Mouse (Mus musculus): ENCODE data around the gene Eps8. TPM values are rescaled to one million over a fixed set of nuclear protein-coding genes. Genes with fewer than 3 reads are reported as not detected.
"Not testable (repeated sequence)": the region's sequence is repeated elsewhere in the genome, so short reads cannot be mapped to it uniquely, and the experiment has no call there.

Gene Eps8
- polyA plus RNA-seq, 1 experiment from 2014 or later, result 16.2 TPM

DNA sequence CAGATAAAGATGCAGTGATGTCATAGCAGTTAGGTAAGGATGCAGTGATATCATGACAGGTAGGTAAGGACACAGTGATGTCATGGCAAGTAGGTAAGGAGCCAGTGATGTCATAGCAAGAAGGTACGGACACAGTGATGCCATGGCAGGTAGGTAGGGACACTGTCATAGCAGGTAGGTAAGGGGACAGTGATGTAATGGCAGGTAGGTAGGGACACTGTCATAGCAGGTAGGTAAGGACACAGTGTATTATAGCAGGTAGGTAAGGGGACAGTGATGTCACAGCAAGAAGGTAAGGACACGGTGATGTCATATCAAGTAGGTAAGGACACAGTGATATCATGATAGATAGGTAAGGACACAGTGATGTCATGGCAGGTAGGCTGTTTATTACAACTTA is 158.1 kb downstream of the Eps8 start:
- no peaks in the 10 kb centered on the region for H3K9me3 ChIP-seq (replicated peaks)
- 97% methylated on average over 2 of the region's 2 CpGs for WGBS
- H3K4me1 ChIP-seq (replicated peaks), result peaks cover 5% of the 10 kb centered on the region
- no peak for ATAC-seq (ENCODE audit: insufficient number of reproducible peaks, low FRiP score)
- no peaks in the 10 kb centered on the region for H3K27me3 ChIP-seq (replicated peaks)
- no peak overlapping the region for H3K4me2 ChIP-seq
- 0 out of 2 replicates have a peak, but pooled peaks cover 3% of the 10 kb centered on the region for H3K36me3 ChIP-seq
- no peak overlapping the region for H3K9ac ChIP-seq
- no peak overlapping the region for H3K27ac ChIP-seq (ENCODE audit: poor library complexity, severe bottlenecking)
- no peak overlapping the region for H3K4me3 ChIP-seq

DNA sequence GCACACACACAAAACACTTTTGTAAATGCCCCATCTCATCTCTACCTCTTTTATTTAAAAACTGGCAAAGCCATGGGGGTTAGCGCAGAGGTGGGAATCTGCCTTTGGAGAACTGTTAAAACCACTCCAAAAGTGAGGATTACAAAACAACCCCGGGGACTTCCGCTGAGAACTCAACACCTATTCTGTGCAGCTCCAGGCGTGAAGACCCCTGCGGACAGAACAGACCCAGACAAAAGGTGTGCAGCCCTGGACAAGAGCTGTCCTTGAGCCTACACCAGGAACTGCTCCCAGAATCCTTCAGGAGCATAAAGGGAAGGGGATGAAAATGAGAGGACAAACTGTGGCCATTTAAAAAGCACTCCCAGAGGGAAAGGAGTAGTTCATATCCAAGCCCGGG is 159.4 kb downstream of the Eps8 start:
- 0 out of 2 replicates have a peak, but pooled peaks cover 2% of the 10 kb centered on the region for H3K36me3 ChIP-seq
- no peak overlapping the region for H3K4me3 ChIP-seq
- H3K9me3 ChIP-seq (replicated peaks), result no peaks in the 10 kb centered on the region
- H3K9ac ChIP-seq, result no peak overlapping the region
- H3K27ac ChIP-seq (ENCODE audit: poor library complexity, severe bottlenecking), result no peak overlapping the region
- ATAC-seq (ENCODE audit: insufficient number of reproducible peaks, low FRiP score), result no peak
- no peak overlapping the region for H3K4me2 ChIP-seq
- H3K4me1 ChIP-seq (replicated peaks), result peaks cover 5% of the 10 kb centered on the region
- 58% methylated on average over 6 of the region's 6 CpGs for WGBS
- no peaks in the 10 kb centered on the region for H3K27me3 ChIP-seq (replicated peaks)

DNA sequence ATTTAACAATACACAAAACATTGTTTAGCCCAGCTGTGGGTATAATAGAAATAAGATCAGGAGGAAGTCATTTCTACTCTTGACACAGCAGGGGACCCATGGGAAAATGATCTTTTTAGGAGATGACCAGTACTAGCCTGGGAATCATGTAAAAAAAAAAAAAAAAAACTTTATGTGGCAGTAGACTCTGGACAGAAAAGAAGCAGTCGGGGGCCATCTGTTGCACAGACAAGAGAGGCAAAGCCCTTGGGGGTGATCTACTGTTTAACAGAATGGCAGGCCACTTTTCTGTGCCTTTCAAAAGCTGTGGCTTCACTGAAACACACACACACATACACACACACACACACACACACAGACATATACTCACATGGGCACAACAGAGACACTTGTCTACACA is 159.9 kb downstream of the Eps8 start:
- Histone ChIP-seq H3K27ac (ENCODE audit: poor library complexity, severe bottlenecking) (no peak overlapping the region), H3K4me3 (no peak overlapping the region), H3K4me1 (replicated peaks) (peaks cover 5% of the 10 kb centered on the region), H3K9ac (no peak overlapping the region), H3K4me2 (no peak overlapping the region), H3K9me3 (replicated peaks) (no peaks in the 10 kb centered on the region), H3K36me3 (0 out of 2 replicates have a peak, but pooled peaks cover 3% of the 10 kb centered on the region), H3K27me3 (replicated peaks) (no peaks in the 10 kb centered on the region)
- 80% methylated on average over 1 of the region's 1 CpGs for WGBS
- ATAC-seq (ENCODE audit: insufficient number of reproducible peaks, low FRiP score), result no peak

DNA sequence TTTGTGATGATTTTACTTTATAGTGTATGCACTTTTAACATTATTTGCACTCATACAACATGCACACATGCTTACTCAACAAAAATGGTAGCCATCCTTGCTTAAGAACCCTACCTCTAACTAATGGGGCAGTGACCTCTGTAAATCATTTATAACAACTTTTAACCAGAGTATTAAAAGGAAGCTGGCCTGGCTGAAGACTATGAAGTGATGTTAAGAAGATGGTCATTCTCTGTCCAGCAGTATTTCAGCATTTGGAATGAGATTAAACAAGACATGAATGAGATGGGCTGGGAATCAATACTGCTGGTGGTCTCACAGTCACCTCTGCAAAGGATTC is 160.6 kb downstream of the Eps8 start:
- Histone ChIP-seq H3K4me3 (no peak overlapping the region), H3K4me2 (no peak overlapping the region), H3K9ac (no peak overlapping the region), H3K4me1 (replicated peaks) (peaks cover 5% of the 10 kb centered on the region), H3K36me3 (0 out of 2 replicates have a peak, but pooled peaks cover 7% of the 10 kb centered on the region), H3K27me3 (replicated peaks) (no peaks in the 10 kb centered on the region), H3K27ac (ENCODE audit: poor library complexity, severe bottlenecking) (no peak overlapping the region), H3K9me3 (replicated peaks) (no peaks in the 10 kb centered on the region)
- ATAC-seq (ENCODE audit: insufficient number of reproducible peaks, low FRiP score), result no peak

DNA sequence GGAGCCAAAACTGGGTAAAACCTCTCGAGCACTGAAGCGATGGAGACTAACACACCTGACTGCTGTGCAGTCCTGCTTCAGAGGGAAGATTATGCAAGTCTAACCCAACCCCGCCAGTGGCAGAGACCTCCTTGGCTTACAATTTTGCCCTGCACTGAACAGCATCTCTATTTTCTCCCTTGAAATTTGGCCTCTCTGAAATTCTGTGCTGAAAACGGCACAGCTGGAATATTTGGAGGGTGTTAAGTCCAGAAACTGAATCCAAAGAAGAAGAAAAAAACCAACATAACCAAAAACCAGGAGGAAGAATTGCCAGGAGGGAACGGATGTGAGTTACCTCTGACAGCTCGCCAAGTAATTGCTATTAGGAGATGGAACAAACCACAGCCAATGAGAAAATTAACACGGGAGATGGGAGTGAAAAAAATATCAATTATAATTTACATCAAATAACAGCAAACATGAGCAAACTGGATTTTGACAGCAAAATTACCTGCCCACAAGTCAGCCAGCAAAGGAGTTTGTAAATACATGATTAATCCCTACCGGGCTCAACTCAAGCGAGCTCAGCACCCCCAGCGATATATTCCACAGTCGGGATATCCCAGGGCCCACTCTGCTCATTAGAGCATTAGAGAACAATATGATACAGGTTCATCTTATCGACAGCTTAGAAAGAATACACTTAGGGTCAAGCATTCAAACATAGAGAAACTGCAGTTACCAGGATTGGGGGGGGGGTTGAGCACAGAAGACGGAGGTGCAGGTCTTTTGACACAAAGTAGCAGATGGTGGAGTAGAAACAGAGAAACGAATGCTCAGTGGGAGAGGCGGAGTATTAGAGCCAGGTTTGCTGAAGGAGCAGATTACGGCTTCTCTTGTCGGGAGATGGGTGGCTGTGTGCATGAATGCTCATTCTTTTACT is 161.2 kb downstream of the Eps8 start:
- ATAC-seq (ENCODE audit: insufficient number of reproducible peaks, low FRiP score), result no peak
- Histone ChIP-seq H3K4me1 (replicated peaks) (peaks cover 4% of the 10 kb centered on the region), H3K27me3 (replicated peaks) (no peaks in the 10 kb centered on the region), H3K4me2 (no peak overlapping the region), H3K4me3 (no peak overlapping the region), H3K9ac (no peak overlapping the region), H3K27ac (ENCODE audit: poor library complexity, severe bottlenecking) (no peak overlapping the region), H3K36me3 (0 out of 2 replicates have a peak, but pooled peaks cover 7% of the 10 kb centered on the region), H3K9me3 (replicated peaks) (no peaks in the 10 kb centered on the region)
- WGBS, result 81% methylated on average over 17 of the region's 17 CpGs

DNA sequence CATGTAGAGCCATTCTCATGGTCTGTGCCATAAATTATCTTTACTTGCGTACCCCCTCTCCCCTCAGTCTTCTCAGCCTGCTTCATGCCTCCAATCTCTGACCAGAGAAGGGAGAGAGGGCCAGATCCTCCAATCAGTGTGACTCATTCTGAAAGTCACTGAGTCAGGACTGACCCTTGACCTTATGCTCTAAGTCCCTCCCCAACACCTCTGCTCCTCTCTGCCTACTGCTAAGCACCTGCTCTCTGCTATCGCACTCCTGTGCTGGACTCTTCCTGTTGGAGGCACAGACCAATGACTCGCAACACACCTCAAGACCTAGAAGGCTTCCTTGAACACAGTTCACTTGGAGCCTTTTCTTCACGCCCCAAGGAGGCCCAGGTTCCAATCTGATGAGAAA is 162.1 kb downstream of the Eps8 start:
- Histone ChIP-seq H3K4me3 (no peak overlapping the region), H3K4me2 (no peak overlapping the region), H3K27me3 (replicated peaks) (no peaks in the 10 kb centered on the region), H3K36me3 (0 out of 2 replicates have a peak, but pooled peaks cover 7% of the 10 kb centered on the region), H3K9me3 (replicated peaks) (no peaks in the 10 kb centered on the region), H3K4me1 (replicated peaks) (peaks cover 2% of the 10 kb centered on the region), H3K27ac (ENCODE audit: poor library complexity, severe bottlenecking) (no peak overlapping the region), H3K9ac (no peak overlapping the region)
- WGBS, result 81% methylated on average over 4 of the region's 4 CpGs
- no peak for ATAC-seq (ENCODE audit: insufficient number of reproducible peaks, low FRiP score)

DNA sequence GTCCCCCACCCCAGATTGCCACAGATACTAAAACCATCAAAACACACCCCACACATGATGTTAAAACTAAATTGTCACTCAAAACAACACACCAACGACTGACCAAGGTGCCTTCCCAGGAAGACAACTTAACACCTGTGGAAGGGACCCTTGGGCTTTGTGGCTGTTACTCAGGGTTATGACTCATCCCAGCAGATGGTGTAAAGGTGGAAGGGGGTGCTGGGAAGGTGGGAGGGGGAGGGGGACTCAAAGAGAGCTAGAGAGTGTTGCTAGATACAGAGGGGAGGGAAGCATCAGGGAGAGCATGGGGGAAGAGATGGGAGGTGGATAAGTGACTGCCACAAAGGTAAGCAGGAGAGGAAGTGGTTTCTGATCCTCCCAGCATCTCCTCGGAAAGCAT is 163.0 kb downstream of the Eps8 start:
- Histone ChIP-seq H3K9me3 (replicated peaks) (no peaks in the 10 kb centered on the region), H3K4me1 (replicated peaks) (0 out of 2 replicates have a peak, but pooled peaks cover 3% of the 10 kb centered on the region), H3K27me3 (replicated peaks) (no peaks in the 10 kb centered on the region), H3K9ac (no peak overlapping the region), H3K36me3 (0 out of 2 replicates have a peak, but pooled peaks cover 7% of the 10 kb centered on the region), H3K4me3 (no peak overlapping the region), H3K27ac (ENCODE audit: poor library complexity, severe bottlenecking) (no peak overlapping the region), H3K4me2 (no peak overlapping the region)
- 47% methylated on average over 2 of the region's 2 CpGs for WGBS
- no peak for ATAC-seq (ENCODE audit: insufficient number of reproducible peaks, low FRiP score)

DNA sequence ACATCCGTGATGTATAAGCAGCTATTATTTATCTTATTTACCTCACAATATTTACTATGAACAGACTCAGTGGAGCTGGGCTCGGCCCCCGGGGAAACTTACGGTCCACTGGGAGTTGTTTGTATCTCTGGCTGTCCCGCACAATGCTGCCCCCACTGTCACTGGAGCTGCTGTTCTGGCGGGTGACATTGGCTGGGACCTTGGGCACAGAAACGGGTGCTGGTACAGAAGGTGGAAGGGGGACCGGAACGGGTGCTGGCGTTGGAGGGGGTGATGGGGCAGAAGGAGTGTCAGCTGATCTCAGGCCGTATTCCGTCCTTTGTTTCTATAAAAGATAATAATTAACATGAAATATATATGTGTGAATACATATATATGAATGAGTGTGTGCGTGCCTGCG is 164.6 kb downstream of the Eps8 start:
- 89% methylated on average over 14 of the region's 14 CpGs for WGBS
- Histone ChIP-seq H3K4me3 (no peak overlapping the region), H3K9ac (no peak overlapping the region), H3K27me3 (replicated peaks) (no peaks in the 10 kb centered on the region; the same call in 1 of the 2 replicates), H3K27ac (ENCODE audit: poor library complexity, severe bottlenecking) (no peak overlapping the region), H3K4me1 (replicated peaks) (0 out of 2 replicates have a peak, but pooled peaks cover 3% of the 10 kb centered on the region), H3K36me3 (0 out of 2 replicates have a peak, but pooled peaks cover 7% of the 10 kb centered on the region), H3K9me3 (replicated peaks) (no peaks in the 10 kb centered on the region), H3K4me2 (no peak overlapping the region)
- ATAC-seq (ENCODE audit: insufficient number of reproducible peaks, low FRiP score), result no peak

DNA sequence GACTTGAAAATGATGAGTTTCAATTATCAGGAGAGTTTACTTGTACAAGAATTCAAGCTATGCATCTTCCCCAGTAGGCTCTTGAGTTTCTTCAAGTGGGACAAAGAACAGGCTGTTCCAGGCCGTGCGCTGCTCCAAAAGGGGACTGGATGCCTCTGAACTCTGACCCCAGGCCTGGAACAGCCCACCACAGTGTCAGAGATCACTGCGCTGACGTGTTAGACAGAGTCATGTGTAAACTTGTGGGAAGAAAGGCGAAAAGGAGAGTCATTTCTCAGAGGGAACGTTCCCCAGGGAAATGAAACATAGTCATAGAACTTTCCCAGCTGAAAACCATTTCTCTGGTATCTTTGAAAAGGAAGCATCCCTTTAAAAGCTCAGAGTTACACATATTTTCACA is 167.2 kb downstream of the Eps8 start:
- no peaks in the 10 kb centered on the region; the same call in 1 of the 2 replicates for H3K27me3 ChIP-seq (replicated peaks)
- no peaks in the 10 kb centered on the region for H3K9me3 ChIP-seq (replicated peaks)
- H3K4me3 ChIP-seq, result no peak overlapping the region
- 35% methylated on average over 6 of the region's 6 CpGs for WGBS
- H3K27ac ChIP-seq (ENCODE audit: poor library complexity, severe bottlenecking), result no peak overlapping the region
- ATAC-seq (ENCODE audit: insufficient number of reproducible peaks, low FRiP score), result no peak
- no peak overlapping the region for H3K9ac ChIP-seq
- no peak overlapping the region for H3K4me2 ChIP-seq
- H3K36me3 ChIP-seq, result 0 out of 2 replicates have a peak, but pooled peaks cover 7% of the 10 kb centered on the region
- H3K4me1 ChIP-seq (replicated peaks), result peaks cover 10% of the 10 kb centered on the region

DNA sequence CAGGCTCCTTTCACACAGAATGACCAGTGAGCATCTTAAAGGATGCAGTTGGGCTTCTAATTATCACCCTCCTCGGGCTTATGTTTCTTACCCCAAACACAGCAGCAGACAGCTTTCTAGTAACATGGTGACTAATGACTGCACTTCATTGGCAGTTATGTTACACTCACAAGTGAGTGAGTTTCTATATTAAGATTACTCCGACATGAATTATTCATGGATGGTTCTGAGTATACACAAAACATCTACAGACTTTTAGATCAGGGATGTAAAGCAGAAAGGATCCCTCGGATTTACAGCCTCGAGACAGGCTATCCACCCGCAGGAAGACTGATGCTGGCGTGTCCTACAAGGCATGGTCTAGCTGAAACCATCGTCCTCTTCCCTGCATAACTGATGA is 171.8 kb downstream of the Eps8 start:
- no peak overlapping the region for H3K4me2 ChIP-seq
- ATAC-seq (ENCODE audit: insufficient number of reproducible peaks, low FRiP score), result no peak
- H3K9me3 ChIP-seq (replicated peaks), result no peaks in the 10 kb centered on the region
- H3K27ac ChIP-seq (ENCODE audit: poor library complexity, severe bottlenecking), result no peak overlapping the region
- WGBS, result 80% methylated on average over 7 of the region's 7 CpGs
- peaks cover 10% of the 10 kb centered on the region for H3K4me1 ChIP-seq (replicated peaks)
- peaks cover 14% of the 10 kb centered on the region; the same call in 1 of the 2 replicates for H3K36me3 ChIP-seq
- H3K4me3 ChIP-seq, result no peak overlapping the region
- H3K27me3 ChIP-seq (replicated peaks), result no peaks in the 10 kb centered on the region; the same call in 1 of the 2 replicates
- H3K9ac ChIP-seq, result no peak overlapping the region

DNA sequence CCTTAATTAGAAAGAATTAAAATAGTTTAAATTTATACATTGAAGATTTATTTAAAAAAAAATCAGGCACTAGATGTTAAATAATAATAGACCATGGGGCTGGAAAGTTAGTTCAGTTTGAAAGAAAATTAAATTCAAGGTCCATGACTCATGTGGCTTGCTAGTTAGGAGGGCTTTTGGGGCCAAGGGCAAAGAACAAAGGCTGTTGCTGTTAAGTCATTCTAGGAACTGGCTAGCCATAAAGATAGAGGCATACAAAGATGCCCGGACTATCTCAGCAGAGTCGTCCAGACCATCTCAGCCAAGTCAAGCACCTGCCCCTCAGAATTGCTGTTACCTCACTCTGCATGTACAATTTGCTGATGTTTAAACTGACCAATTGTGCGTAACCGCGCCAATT is 179.0 kb downstream of the Eps8 start:
- H3K9ac ChIP-seq; H3K4me2 ChIP-seq; H3K27me3 ChIP-seq (replicated peaks); ATAC-seq (ENCODE audit: insufficient number of reproducible peaks, low FRiP score); H3K27ac ChIP-seq (ENCODE audit: poor library complexity, severe bottlenecking); H3K4me3 ChIP-seq: not testable (repeated sequence)
- H3K9me3 ChIP-seq (replicated peaks), result peaks cover 11% of the 10 kb centered on the region
- peaks cover 11% of the 10 kb centered on the region for H3K4me1 ChIP-seq (replicated peaks)
- WGBS, result 81% methylated on average over 5 of the region's 5 CpGs
- H3K36me3 ChIP-seq, result peaks cover 21% of the 10 kb centered on the region

All from heart, embryonic 12.5 days (tissue).